Mouse (Mus musculus) CD4-positive, CD25-positive, alpha-beta regulatory T cell, adult 4 months (primary cell): Measurements from ENCODE around the gene Zfp664. TPM values are rescaled to one million over a fixed set of nuclear protein-coding genes. Genes with fewer than 3 reads are reported as not detected.
A peak's percentile ranks its signal among the peaks of the same experiment; 100 is the strongest.

ENCODE experiments used
- ATAC-seq: one replicate; pipeline ENCODE4 v1.8.0; 2017
- polyA plus RNA-seq, 2 experiments: library from polyadenylated mRNA; unstranded; fragments of 100-300 nt; shearing (Covaris generic); gene quantifications; one replicate each; pipeline ENCODE4 v1.2.1; 2017

Gene Zfp664
- polyA plus RNA-seq, 2 experiments from 2014 or later: 8.3 to 11.2 TPM

DNA sequence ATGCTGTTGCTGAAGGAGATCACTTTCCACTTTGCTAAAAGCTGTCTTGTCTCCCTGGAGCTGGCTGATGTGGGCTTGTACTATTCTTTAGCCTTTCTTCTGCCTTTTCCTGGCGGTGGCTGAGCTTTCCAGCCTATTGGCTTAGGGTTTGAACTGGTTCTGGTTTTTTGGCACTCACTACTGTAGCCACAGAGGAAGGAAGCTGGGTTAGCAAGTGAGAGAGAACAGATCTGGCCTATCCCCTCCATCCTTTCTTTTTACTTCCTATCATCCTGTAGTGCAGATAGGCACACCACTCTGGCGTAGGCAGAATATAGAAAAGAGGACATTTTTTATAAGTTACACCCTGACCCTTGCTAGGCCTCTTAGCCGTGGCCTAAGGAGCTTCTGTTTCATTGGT, 10.6 kb downstream of the Zfp664 start:
- ATAC-seq: peak; percentile 45

DNA sequence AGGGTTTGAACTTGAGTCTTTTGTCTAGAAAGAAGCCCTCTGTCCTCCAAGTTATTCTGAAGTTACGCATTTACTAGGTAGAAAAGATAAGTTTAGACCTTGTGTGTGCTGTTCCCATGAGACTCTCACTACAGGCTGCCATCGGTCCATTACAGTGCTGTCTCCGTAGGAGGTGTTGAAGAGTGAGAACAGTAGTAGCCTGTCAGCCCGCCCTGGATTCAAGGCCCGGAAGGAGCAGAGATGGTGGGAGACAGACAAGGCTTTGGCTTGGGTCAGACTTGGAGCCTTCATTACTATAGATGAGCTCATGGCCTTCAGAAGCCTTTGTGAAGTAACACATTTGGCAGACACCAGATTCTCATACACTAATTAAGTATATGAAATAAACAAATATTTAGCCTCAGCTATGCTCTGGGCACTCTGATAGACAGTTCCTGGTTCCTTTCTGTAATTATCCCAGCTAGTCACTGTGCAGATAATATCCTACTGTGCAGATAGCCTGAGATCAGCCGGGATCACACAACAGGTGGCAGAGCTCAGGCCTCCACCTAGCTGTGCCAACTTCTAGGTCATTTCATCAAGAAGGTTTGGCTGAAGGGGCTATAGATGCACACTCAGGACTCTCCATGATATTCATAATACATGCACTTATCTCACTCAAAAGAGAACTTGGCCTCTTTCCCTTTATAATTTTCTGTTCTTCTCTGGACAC, 11.6 kb downstream of the Zfp664 start:
- ATAC-seq: no peak

DNA sequence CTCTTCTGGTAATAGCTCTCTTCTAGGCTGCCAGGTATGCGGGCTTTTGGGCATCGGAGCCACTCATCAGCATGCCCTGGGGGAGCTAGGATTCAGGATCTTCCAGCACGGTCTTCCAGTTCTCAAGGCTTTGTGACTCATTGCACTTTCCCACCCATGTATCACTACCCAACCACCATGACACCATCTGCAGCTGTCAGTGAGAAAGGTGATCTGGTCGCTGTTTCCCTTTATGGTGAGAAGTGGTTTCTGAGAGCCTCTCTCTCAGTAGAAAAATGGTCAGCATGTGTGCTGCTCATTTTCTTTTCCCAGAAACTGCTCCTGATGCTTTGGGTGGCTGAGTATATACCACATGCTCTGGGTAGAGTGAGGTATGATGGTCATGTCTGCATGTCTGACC, 16.8 kb downstream of the Zfp664 start:
- ATAC-seq: no peak

DNA sequence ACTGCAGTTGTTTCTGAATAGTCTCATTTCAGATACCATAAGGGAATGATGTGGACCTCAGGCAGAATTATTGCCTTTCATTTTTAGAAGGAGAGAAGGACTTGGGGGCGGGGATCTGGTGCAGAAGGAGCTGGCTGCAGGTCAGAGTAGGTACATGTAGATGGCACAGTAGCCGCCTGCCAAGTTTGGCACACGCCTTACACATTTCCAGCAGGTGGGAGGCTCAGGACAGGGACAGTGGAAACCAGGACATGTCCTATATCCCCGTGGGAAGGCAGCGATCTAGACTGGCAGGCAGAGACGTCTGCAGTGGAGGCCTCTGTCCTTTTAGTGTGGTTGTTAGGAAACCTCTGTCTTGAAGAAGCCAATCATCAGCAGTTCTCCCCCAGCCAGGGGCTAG, 17.3 kb downstream of the Zfp664 start:
- no peak for ATAC-seq

DNA sequence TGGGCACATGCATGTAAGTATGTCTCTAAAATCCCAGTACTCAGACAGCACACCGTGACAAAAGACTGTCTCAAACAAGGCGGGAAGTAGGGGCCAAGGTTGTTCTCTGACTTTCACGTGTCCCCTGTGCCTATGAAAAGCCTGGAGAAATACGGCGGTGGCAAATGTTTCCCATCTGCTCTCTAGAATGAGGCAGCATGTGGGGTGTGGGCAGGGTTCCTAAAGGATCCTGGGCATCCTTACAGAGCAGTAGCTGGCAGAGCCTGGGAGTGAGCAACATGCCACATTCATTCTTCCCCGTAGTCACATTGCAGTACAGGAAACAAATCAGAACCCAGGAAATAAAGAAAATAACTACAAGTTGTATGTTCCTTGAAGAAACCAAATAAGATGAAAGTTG, 21.4 kb downstream of the Zfp664 start:
- no peak for ATAC-seq

DNA sequence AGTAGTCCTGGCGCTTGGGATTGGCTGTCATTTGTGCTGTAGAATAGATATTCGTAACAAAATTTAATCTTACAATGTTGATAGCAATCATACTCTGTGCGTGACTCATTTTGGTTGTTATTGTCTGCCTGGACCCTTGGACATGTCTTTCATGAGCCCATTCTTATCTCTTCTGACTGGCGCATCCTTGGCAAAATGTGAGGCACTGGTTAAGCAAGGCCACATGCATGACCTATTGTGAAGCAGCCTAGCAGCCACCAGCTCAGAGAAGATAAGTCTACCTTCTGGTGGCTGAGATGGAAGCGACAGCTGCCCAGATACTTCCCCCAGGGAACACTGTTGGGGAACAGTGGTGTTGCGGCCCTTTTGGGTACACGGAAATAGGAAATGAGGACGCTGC, 26.2 kb downstream of the Zfp664 start:
- ATAC-seq: no peak

DNA sequence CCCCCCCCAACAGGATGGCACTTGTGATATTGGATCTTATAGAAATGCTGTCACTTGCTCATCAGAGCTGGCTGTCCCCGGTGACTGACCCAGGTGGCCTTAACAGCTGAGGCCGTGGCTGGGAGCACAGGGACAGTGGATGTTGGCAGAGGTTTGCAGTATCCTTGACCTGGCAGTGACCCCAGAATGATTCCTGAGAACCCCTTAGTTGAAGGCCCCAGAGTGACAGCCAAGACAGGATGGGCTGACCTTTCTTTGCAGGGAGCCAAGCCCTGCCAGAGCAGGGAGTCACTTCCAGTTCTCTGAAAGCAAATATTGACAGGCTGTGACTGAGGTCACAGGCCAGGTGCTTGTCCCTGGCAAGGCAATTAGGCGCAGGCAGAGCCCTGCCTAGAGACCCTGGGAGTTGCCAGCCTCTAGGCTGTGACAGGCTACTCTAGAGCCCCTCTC, 29.5 kb downstream of the Zfp664 start:
- no peak for ATAC-seq

DNA sequence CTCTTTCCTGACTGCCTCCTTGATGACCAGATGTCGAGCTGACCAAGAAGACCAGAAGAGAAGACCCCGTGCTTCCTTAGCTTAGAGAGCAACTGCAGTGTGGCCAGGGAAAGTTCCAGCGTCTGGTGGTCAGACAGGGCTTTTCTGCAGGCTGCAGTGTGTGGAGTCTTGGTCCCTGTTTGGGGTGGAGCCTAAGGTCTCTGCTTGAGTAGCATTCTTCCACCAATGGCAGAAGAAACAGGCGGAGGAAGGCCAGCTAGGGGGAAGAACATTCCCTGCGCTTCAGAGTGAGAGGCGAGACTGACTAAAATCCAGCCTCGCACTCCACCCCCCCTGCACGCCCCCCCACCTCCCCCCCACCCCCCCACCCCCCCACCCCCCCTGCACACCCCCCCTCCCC, 33.6 kb downstream of the Zfp664 start:
- no peak for ATAC-seq

DNA sequence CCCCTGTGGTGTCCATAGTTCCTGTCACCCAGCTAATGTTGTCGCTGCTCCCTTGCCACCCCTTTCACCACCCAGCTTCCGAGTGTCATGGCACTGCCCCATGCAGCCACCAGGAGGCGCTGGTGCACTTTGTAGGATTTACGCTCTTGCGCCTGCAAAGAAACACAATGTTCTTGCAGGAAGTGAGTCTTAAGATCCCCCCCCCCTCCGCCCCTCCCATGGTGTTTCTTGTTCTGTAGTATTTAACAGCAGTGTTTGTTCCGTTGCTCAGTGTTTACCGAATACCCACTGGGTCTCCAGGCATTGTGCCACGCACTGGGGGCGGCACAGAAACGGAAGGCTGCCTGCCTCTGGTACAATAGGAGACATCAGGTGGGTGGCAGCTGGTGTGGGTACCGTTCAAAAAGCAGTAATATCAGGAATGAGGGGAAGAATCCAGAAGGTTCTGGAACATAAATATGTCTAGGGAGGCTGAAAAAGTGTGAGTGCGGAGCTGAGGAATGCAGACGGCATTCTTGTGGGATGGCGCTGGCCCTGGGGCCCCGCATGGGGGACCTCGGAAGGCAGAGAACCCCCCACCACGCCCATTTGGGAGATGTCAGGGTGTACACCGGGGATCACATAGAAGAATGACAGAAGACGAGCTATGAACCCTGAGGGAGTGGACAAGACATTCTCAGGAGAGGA, 37.6 kb downstream of the Zfp664 start:
- ATAC-seq: peak; percentile 97

DNA sequence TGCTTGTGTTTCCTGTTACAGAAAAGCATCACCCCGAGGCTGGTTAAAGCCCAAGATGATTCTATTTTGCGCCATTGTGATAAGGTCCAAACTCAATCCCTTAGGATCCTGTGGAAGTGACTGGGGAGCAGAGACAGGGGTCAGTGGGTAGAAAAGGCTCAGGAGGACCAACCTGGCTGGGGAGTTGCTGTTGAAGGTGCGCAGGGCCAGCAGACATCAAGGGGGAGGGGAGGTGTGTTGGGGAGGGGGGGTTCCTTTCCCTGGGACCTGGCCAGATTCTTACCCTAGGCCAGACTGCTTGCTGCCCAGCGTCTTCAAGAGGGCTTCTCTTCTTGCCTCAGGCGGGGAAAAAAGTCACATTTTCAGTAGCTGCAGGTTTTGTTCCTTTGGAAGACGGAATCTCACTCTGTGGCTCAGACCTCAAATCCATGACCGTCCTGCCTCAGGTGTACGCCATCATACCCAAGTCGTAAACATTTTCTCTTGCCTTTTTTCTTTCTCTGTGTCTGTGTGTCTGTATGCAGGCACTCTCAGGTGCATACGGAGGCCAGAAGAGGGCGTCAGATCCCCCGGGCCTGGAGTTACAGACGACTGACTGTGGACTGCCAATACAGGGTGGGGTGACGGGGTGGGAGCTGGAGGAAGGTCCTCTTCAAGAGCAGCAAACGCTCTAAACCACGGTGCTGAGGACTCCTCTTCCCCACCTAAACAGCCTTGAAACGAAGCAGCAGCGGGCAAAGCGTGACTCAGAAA, 38.4 kb downstream of the Zfp664 start:
- ATAC-seq: no peak

DNA sequence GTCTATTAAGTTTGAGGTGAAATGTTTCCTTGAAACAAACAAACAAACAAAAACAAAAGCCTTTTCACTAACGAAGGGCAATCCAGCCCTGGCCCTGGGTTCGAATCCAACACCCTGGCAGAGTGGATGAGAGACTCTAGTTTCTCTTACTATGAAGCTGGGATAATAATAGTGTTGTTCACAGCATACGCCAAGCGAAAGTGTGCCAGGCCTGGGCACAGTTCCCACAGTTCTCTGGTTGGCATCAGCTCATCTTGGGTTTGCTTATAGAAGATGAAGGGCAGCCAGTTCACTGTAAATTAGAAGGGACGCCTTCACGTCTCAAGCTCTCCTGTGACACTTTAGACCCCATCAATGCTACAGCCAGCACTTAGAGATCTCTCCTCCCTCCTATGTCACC, 39.2 kb downstream of the Zfp664 start:
- ATAC-seq: no peak

DNA sequence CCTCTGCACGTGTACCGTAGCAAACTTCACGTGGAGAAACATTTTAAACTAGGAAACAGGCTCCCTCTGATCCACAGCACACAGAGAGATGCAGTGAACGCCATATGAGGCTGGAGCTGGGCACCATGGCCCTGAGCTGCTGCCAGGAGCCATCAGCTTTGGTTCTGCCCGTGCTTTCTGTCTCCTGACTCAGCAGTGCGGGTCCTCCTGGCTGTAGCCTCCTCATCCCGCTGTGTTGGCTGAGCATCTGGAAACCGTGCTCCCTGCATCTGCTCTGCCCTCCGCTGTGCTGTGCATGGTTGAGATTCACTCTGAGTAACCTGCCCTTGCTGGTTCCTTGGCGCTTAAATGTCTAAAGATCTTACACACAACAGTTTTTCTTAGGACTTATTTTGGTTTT, 39.7 kb downstream of the Zfp664 start:
- no peak for ATAC-seq

DNA sequence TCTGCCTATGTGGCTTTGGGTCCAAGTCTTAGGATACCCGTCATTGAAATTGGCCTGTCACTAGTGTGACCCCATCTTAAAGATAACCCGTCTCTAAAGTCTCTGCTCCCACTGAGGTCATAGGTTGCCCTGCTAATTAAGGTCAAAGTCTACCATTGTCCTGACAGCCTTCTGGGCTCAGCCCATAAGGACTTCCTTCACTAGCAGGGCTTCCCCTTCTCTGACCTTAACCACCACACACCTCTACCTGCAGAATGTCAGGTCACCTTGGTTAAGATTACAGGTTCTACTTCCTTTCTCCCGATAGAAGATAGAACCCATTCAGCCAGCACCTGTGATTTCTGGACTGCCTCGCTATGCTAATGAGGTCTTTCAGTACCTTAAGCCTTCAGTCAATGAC, 41.4 kb downstream of the Zfp664 start:
- ATAC-seq: no peak

DNA sequence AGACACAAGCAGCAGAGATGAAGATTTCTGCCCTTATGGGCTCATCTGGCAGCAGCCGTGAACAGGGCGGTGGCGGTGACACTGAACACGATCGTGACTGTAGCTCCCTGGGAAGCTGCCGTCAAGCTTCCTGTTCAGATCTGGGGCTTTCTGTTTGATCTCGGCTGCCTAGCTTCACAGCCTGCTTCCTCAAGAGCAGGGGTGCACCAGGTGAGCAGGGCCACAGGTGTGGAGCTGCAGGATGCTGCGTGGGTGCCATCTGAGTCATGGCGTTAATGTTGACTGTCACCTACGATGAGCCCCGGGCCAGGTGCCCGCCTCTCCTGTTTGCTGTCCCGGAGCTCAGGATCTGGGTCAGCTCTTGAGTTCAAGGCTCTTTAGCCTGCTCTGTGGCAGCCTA, 44.4 kb downstream of the Zfp664 start:
- ATAC-seq: peak; percentile 93

DNA sequence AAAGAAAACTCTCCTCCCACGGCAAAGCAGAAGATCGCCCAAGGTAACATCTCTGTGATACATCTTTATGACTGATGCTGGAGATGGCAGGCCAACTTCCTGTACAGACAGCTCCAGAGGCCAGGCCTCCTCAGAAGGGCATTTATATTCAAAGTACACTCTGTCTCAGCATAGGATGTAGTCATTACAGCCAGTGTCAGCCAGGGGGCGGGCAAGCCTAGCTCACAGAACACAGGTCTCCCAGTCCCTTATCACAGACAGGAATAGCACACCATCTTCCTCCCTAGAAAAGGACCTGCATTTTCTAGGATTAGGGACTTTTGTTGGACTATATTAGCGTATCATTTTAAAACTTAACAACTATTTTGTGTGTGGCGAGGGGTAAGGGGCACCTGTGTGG, 46.4 kb downstream of the Zfp664 start:
- peak; percentile 69 for ATAC-seq

DNA sequence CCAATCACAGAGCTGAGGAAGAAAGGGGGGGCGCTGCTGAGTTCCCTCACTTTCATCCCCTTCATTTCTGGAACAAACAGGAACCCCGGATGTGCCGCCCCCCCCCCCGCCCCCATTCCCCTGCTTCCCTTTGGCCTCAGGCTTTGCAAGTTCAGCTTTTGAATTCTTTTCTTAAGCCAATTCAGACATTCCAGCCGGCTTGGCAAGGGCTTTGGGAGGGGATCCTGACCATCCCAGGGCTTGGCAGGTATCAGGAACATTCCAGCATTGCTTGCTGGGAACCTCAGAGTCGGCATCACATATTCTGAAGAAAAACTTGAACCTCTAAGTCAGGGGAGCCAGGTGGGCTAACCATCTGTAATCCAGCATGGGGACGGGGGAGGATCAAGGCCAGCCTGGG, 49.8 kb downstream of the Zfp664 start:
- no peak for ATAC-seq

DNA sequence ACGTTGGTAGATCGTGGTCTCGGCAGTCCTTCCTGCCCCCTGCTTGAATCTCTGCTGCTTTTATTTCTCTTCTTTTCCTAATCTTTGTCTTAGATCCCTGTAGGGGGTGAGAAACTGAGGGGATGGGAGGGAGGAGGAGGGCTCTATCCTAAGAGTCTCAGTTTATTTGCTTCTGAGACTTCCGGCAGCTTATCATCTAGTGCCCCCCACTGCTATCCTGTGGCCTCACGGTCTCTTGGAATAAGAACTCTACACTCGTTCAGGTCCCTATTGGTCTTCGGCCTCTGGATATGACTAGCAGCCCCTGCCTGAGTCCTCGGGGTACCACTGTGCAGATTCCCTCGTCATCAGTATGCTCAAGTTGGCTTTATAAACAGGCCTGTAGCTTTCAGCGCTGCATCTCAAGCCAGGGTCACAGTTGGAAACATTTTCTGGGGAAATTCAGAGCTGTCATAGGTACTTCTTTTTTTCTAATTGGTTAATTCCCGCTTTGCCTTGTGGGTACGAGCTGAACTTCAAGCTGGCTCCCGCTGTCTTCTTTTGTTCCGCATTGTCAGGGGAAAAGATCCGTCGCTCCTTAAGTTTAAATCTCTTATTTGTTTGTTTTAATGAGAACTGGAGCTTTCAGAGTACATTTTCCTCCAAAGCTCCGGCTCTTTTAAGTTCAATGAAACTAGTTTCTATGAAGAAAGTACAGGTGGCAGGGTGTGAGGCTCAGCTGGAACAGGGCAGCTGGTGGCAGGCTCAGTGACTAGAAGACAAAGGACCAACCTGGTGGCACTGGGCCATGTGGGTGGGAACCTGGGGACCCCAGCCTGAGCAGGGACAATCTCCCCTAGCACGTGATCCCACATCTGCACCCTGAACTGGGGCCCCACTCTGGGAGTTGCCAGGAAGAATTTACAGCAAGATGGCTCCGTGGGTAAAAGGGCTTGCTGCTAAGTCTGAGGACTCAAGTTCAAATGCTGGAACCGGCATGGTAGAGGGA, 50.7 kb downstream of the Zfp664 start:
- no peak for ATAC-seq

DNA sequence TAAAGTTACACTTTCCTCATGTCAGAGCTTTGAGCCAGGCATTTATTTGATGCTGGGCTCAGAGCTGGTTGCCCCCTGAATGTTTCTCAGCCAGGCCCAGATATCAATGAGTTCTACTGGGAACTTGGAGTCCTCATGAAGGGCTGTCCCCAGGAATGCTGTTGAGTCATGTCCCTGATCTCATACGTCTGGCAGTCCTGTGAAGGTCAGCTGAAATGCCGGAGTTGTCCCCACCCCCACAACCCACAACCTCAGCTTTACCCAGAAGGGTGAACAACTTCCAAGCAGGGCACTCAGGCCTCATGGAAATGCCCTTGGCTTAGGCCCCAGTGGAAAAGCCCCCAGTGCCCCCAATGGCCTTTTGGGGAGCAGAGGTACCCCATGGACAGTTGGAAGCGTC, 57.3 kb downstream of the Zfp664 start:
- ATAC-seq: no peak

DNA sequence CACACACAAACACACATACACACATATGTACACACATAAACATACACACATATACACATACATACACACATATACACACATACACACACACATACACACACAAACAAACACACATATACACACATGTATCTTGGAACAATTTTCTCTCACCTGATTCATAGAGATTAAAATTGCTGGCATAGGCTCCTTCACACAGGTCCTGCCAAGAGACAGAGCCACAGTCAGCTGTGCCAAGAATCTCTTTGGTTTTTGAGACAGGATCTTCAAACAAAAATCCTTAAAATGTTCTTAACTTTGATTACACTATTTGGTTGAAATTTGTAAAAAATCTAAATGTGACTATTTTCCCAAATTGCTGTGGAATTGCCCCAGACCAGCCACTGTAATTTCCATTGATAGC, 58.9 kb downstream of the Zfp664 start:
- no peak for ATAC-seq

DNA sequence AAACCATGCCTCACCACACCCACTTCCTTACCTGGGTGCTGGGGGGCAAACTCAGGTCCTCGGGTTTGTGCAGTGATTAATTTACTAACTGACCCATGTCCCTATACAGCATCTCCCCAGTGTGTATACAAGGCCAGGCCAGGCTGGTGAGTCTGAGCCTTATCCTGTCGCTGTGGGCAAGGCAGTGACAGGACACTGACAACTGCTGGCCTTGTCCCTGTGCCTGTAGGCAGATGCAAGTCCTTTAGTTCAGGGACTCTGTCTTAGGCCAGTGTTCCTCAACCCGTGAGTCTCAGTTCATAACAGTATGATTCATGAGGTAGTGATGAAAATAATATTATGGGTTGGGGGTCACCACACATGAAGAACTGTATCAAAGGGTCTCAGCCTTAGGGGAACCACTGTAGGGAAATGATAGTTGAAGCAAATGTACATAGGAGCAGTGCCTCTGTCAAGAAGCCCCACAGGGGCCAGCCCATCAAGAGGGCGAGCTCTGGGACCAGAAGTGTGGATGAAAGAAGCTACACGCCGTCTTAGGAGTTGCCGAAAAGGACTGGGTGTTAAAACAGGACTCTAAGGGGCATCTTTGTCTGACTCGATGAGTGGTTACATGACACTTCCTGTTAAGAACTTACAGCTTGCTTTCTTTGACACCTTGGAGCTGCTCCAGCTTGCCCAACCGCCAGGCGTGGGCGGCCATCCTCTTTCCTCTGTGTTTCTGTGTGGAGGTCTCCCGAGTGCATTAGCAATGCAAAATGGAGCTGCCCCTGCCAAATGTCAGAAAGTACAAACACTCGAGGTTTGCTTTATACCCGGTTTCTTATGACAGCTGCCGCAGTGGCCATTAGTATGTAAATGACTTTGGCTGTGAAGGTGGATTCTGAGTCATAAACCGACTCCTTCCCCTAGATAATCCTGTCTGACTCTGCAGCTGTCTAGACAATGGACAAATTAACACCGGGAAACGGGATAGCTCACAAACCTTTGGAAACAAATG, 60.2 kb downstream of the Zfp664 start:
- peak; percentile 82 for ATAC-seq

DNA sequence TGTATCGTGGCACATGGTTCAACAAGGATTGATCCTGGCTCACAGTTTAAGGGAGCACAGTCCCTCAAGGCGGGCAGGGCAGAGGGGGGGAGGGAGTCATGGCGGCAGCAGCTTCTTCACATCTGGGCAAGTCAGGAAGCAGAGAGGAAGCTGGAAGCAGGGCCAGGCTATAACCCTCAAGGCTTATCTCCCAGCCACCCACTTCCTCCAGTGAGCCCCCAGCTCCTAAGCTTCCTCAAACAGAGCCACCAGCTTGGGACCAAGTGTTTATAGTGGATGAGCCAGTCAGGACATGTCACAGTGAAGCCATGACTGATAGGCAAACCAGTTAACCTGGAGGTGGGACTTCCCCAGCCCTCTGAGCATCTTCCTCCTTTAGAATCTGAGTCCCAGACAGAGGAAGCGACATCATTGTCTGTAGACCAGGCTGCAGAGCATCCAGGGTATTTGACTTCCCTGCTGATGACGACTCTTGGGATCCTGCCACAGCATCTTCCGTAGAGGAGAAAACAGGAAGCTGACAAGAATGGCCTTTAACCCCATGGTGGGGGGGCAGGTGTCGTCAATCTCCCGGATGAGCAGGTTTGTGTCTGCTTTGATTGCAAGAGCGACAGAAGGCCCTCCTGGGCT, 67.0 kb downstream of the Zfp664 start:
- peak; percentile 32 for ATAC-seq
